Mouse (Mus musculus): Measurements from ENCODE around the gene Mospd3.

GRCm38 (mm10) chr5:137629906-137630545 lies 29.2 kb upstream of the Mospd3 start:
- TF ChIP-seq CHD2 (IDR thresholded peaks at IDR 0.05; ENCODE audit: low read depth, low read length) = no peak
- TF ChIP-seq ZC3H11A (IDR thresholded peaks at IDR 0.05; ENCODE audit: borderline replicate concordance, low read depth, low read length) = no peak
- TF ChIP-seq ZNF384 (IDR thresholded peaks at IDR 0.05; ENCODE audit: low read depth, low read length) = no peak

All from ES-E14 (cell line).